Mouse (Mus musculus) brain, embryonic 14.5 days (tissue): ENCODE results near the gene Sh3rf1.

ENCODE experiments used
- CTCF ChIP-seq: fragments of 200-500 bp; IDR thresholded peaks from 2 replicates; pipeline ENCODE4 v1.5.1; 2012; ENCODE audit warnings: inconsistent platforms, mild to moderate bottlenecking, moderate library complexity, borderline replicate concordance; ENCODE audit not compliant: insufficient read depth, insufficient read length; ENCODE audit errors: extremely low read depth
- POLR2A ChIP-seq: fragments of 200-500 bp; IDR thresholded peaks from 2 replicates; pipeline ENCODE4 v1.6.1; 2012; ENCODE audit warnings: mild to moderate bottlenecking, inconsistent platforms, borderline replicate concordance; ENCODE audit not compliant: poor library complexity, insufficient read depth, insufficient read length, severe bottlenecking; ENCODE audit errors: extremely low read depth

DNA sequence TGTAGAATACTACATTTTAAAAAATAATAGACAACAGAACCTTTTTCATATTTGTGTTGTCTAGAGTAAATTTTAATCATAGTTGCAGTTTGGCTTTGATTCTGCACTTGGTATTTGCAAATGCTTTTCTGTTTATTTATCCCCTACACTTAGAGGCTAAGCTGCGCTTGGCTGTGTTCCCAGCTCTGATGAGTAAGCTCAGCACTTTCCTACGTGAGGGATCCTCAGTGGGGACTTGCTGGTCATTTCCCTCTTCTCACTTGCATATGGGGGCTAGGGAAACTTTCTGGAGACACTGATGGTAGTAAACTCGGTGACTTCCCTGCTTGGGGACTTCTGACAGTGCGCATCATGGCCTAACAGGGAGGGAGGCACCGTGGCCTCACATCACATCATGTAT is 41.7 kb downstream of the Sh3rf1 start:
- no peak for TF ChIP-seq CTCF
- no peak for TF ChIP-seq POLR2A
